ENCODE assay signal across 7 mouse cellular contexts in genomic region chr9:26519581-26520501, GRCm38 (mm10).
A peak's percentile ranks its signal among the peaks of the same experiment; 100 is the strongest.
DNase-seq lines count a peak whose midpoint lies in the region; ATAC-seq lines count a peak whose summit lies in the region.

No protein-coding gene starts in this region.

- peak; percentile 17 for DNase-seq in right cerebral cortex, adult 18-20 months
- no peak for DNase-seq in right cerebral cortex, postnatal 36 days (ENCODE audit: low spot score in 2 of 2)
- DNase-seq in embryonic facial prominence, embryonic 14.5 days (ENCODE audit: low spot score) = peak; percentile 91
- DNase-seq in hindbrain, embryonic 14.5 days (ENCODE audit: low spot score) = peak; percentile 34
- peak; percentile 43 for DNase-seq in lung, postnatal 36 days
- DNase-seq in thymus, adult 18-20 months = no peak

- no peaks in the 10 kb centered on the region for H3K27me3 ChIP-seq in embryonic facial prominence, embryonic 14.5 days (replicated peaks; ENCODE audit: control insufficient read depth, insufficient read depth, low read length)
- no peaks in the 10 kb centered on the region for H3K27me3 ChIP-seq in hindbrain, embryonic 14.5 days (ENCODE audit: control insufficient read depth, insufficient read depth, low read length)
- no peaks in the 10 kb centered on the region for H3K27me3 ChIP-seq in stomach, embryonic 15.5 days (replicated peaks)

- H3K27ac ChIP-seq in embryonic facial prominence, embryonic 14.5 days (replicated peaks; ENCODE audit: low read depth, low read length) = peak overlapping the region; percentile 79
- H3K27ac ChIP-seq in hindbrain, embryonic 14.5 days = peak overlapping the region; percentile 51
- H3K27ac ChIP-seq in stomach, embryonic 15.5 days = 0 out of 2 replicates have a peak overlapping the region, but pooled peaks have one; percentile 13

- H3K36me3 ChIP-seq in embryonic facial prominence, embryonic 14.5 days (ENCODE audit: control insufficient read depth, insufficient read depth, low read length) = no peaks in the 10 kb centered on the region
- H3K36me3 ChIP-seq in hindbrain, embryonic 14.5 days (replicated peaks; ENCODE audit: control insufficient read depth, insufficient read depth) = no peaks in the 10 kb centered on the region
- H3K36me3 ChIP-seq in stomach, embryonic 15.5 days = no peaks in the 10 kb centered on the region

- 0 out of 2 replicates have a peak overlapping the region, but pooled peaks have one; percentile 13 for H3K4me2 ChIP-seq in embryonic facial prominence, embryonic 14.5 days (ENCODE audit: low read depth, low read length)
- no peak overlapping the region for H3K4me2 ChIP-seq in hindbrain, embryonic 14.5 days (replicated peaks)
- no peak overlapping the region for H3K4me2 ChIP-seq in stomach, embryonic 15.5 days

- no peak overlapping the region for H3K9ac ChIP-seq in embryonic facial prominence, embryonic 14.5 days (ENCODE audit: low read depth, low read length)
- no peak overlapping the region for H3K9ac ChIP-seq in hindbrain, embryonic 14.5 days
- no peak overlapping the region for H3K9ac ChIP-seq in stomach, embryonic 15.5 days

- peaks cover 14% of the 10 kb centered on the region for H3K4me1 ChIP-seq in embryonic facial prominence, embryonic 14.5 days (ENCODE audit: control insufficient read depth, insufficient read depth, low read length)
- H3K4me1 ChIP-seq in hindbrain, embryonic 14.5 days (replicated peaks; ENCODE audit: control insufficient read depth, insufficient read depth, low read length) = peaks cover 9% of the 10 kb centered on the region
- H3K4me1 ChIP-seq in stomach, embryonic 15.5 days = no peaks in the 10 kb centered on the region

- H3K4me3 ChIP-seq in embryonic facial prominence, embryonic 14.5 days (ENCODE audit: low read depth, low read length) = no peak overlapping the region
- H3K4me3 ChIP-seq in hindbrain, embryonic 14.5 days (replicated peaks; ENCODE audit: low read length) = no peak overlapping the region
- H3K4me3 ChIP-seq in stomach, embryonic 15.5 days (replicated peaks) = no peak overlapping the region

- H3K9me3 ChIP-seq in embryonic facial prominence, embryonic 14.5 days (ENCODE audit: control insufficient read depth, low read length) = no peaks in the 10 kb centered on the region
- no peaks in the 10 kb centered on the region for H3K9me3 ChIP-seq in hindbrain, embryonic 14.5 days (ENCODE audit: control insufficient read depth, low read length)
- no peaks in the 10 kb centered on the region for H3K9me3 ChIP-seq in stomach, embryonic 15.5 days

- 12% methylated on average over 5 of the region's 5 CpGs for WGBS in embryonic facial prominence, embryonic 14.5 days
- WGBS in hindbrain, embryonic 14.5 days = 37% methylated on average over 5 of the region's 5 CpGs
- 38% methylated on average over 5 of the region's 5 CpGs for WGBS in stomach, embryonic 15.5 days

- ATAC-seq in embryonic facial prominence, embryonic 14.5 days (ENCODE audit: low read depth) = peak; percentile 87
- peak; percentile 62; the same call in 1 of the 2 replicates for ATAC-seq in hindbrain, embryonic 14.5 days (ENCODE audit: low FRiP score)
- no peak for ATAC-seq in stomach, embryonic 15.5 days (ENCODE audit: insufficient read depth, low FRiP score, low read depth)

Comparison
In these comparisons a context has a peak if more than half of its experiments do, and no peak if none do; other contexts are left out.
1. DNase-seq: peak in right cerebral cortex, adult 18-20 months (single experiment), embryonic facial prominence, embryonic 14.5 days (single experiment), hindbrain, embryonic 14.5 days (single experiment) and lung, postnatal 36 days (single experiment); none in right cerebral cortex, postnatal 36 days (0 of 2) and thymus, adult 18-20 months (0 of 2).
2. H3K27ac ChIP-seq: peak in every context shown above with its lines; median percentile 79 in embryonic facial prominence, embryonic 14.5 days; 51 in hindbrain, embryonic 14.5 days; 13 in stomach, embryonic 15.5 days.